ENCODE assay signal across 8 mouse cellular contexts in the genomic region with DNA sequence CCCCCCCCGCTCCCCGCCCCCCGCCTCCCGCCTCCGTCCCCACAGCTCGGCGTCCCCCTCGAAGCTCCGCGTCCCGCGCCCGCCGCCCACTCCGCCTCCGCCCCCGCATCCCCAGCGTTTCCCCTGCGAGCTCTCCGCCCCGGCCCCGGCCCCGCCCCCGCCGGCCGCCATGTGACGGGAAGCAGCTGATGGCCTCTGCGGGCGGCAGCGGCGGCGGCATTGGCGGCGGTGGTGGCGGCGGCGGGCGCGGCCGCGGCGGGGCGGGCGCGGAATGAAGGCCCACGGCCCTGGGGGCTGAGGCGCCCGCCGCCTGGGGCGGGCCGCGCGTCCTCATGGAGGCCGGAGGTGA. TPM values are rescaled to one million over a fixed set of nuclear protein-coding genes. Genes with fewer than 3 reads are reported as not detected.
DNase-seq lines count a peak whose midpoint lies in the region; ATAC-seq lines count a peak whose summit lies in the region.

Gene Wsb2, plus strand, starts transcription at position 176 of the 349 bp plus-strand sequence.

- no peaks in the 10 kb centered on the region for H3K36me3 ChIP-seq in hindbrain, embryonic 16.5 days (ENCODE audit: control insufficient read depth, insufficient read depth, low read length)
- H3K36me3 ChIP-seq in megakaryocyte, embryonic 14.5 days (replicated peaks; ENCODE audit: low read length) = no peaks in the 10 kb centered on the region

- peak within 1 kb of the TSS; percentile 65 for H3K4me3 ChIP-seq in hindbrain, embryonic 16.5 days (ENCODE audit: low read length)
- H3K4me3 ChIP-seq in megakaryocyte, embryonic 14.5 days (replicated peaks) = peak within 1 kb of the TSS; percentile 93

- no peaks in the 10 kb centered on the region for H3K27me3 ChIP-seq in hindbrain, embryonic 16.5 days (replicated peaks; ENCODE audit: control insufficient read depth, insufficient read depth, low read length)
- peaks cover 31% of the 10 kb centered on the region for H3K27me3 ChIP-seq in megakaryocyte, embryonic 14.5 days (replicated peaks)

- peak within 1 kb of the TSS; percentile 85 for H3K27ac ChIP-seq in hindbrain, embryonic 16.5 days (ENCODE audit: low read depth, low read length)

- no peaks in the 10 kb centered on the region for H3K9me3 ChIP-seq in hindbrain, embryonic 16.5 days (ENCODE audit: control insufficient read depth, low read length)
- H3K9me3 ChIP-seq in megakaryocyte, embryonic 14.5 days = no peaks in the 10 kb centered on the region

- DNase-seq in cerebellum, postnatal 4 days (ENCODE audit: low spot score in 2 of 2) = peak; percentile 67 to 80
- peak; percentile 68 to 69 for DNase-seq in gastrocnemius, adult 8-10 months (ENCODE audit: low spot score in 2 of 2)
- peak; percentile 68 to 96 for DNase-seq in left cerebral cortex, postnatal 10 days (ENCODE audit: extremely low spot score in 1 of 2, low spot score in 2 of 2)
- peak; percentile 70 to 74 for DNase-seq in right cerebral cortex, adult 2 months (ENCODE audit: low spot score in 2 of 2)
- peak; percentile 83 for DNase-seq in urinary bladder, postnatal 25 days (ENCODE audit: low spot score)

- peak within 1 kb of the TSS; percentile 93 for H3K4me2 ChIP-seq in hindbrain, embryonic 16.5 days (ENCODE audit: low read length)

- H3K4me1 ChIP-seq in hindbrain, embryonic 16.5 days (ENCODE audit: control insufficient read depth, insufficient read depth, low read depth, low read length) = peaks cover 29% of the 10 kb centered on the region
- H3K4me1 ChIP-seq in megakaryocyte, embryonic 14.5 days = peaks cover 67% of the 10 kb centered on the region

- H3K9ac ChIP-seq in hindbrain, embryonic 16.5 days (ENCODE audit: low read depth, low read length) = peak within 1 kb of the TSS; percentile 80

- intact Hi-C loops in left cerebral cortex, postnatal 10 days (cut with DNase I) = no loop called here

- WGBS in hindbrain, embryonic 16.5 days = no CpG with 5 or more reads among the region's 54 CpGs

- ATAC-seq in activated CD4-positive, CD25-positive, alpha-beta regulatory T cell, adult 4 months = peak; percentile 47
- ATAC-seq in hindbrain, embryonic 16.5 days = peak; percentile 88

RNA-seq across cellular contexts. Expression of gene Wsb2, which starts in this region (rescaled TPM):
- polyA plus RNA-seq in activated CD4-positive, CD25-positive, alpha-beta regulatory T cell, adult 4 months (2017; shearing (Covaris generic)) = 10 to 100 TPM; 11.0 TPM
- total RNA-seq in gastrocnemius, adult 8-10 months (2022) = 100 to 1,000 TPM in 3 of 4 experiments, 10 to 100 TPM in 1; 94.3 to 146 (median 115) TPM
- polyA plus RNA-seq in hindbrain, embryonic 16.5 days (2015; fragmentation: Nextera tagmentation; extraction: Ambion mirVana) = 200 and 278 TPM in 2 replicates
- total RNA-seq in left cerebral cortex, postnatal 10 days (2021) = 100 to 1,000 TPM; 462 to 490 TPM
- polyA plus RNA-seq in megakaryocyte, embryonic 14.5 days (2012; ENCODE audit: insufficient read depth, low replicate concordance) = 7.5 and 29.6 TPM in 2 replicates

Comparison
In these comparisons a context has a peak if more than half of its experiments do, and no peak if none do; other contexts are left out.
1. Peak in every context shown above with its lines: DNase-seq, ATAC-seq, H3K4me3 ChIP-seq and H3K27ac ChIP-seq.